Mouse (Mus musculus) urinary bladder, adult 18-20 months (tissue): Measurements from ENCODE around the gene Cdk19.

Source experiments
- DNase-seq, 2 experiments: peaks; one replicate each; pipeline ENCODE4 v3.0.0; 2022; ENCODE audit warnings: low spot score in 2 of 2, mixed read lengths in 2 of 2

Cdk19 gene

DNA sequence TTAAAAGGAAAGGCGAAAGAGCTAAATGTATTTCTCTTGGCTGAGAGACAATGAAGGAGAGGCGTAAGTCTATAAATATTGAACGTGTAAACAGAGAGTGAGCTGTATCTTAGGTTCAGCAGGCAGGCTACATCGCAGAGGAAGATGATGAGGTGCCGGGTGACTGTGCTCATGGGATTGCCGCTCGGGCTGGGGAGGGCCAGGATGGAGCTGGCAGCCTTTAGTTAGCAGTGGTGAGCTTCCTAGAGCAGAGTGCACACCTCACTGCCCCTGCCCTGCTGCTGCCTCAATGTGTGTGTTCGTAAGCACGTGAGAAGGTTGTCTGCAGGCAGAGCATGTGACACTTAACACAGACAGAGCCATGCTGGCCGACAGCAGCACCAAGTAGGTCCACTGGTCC, 101.4 kb downstream of the Cdk19 start:
- no peak for DNase-seq

DNA sequence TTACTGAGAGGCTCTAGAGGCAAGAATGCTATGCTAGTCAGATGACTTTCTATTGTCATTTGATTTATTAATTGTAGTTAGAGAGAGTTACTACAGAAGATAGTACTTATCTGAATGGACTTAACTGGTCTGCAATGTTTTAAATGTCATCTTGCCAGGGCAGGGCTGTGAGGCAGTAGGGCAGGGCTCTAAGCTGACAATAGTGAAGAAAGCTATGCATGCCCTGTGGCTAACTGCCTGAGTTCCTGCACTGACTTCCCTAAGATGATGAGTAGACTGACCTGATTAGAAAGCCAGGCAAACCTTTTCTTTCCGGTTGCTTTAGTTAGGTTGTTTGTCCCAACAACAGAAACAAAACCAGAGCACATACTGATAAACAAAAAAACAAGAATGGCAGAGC, 102.7 kb downstream of the Cdk19 start:
- DNase-seq, result no peak

DNA sequence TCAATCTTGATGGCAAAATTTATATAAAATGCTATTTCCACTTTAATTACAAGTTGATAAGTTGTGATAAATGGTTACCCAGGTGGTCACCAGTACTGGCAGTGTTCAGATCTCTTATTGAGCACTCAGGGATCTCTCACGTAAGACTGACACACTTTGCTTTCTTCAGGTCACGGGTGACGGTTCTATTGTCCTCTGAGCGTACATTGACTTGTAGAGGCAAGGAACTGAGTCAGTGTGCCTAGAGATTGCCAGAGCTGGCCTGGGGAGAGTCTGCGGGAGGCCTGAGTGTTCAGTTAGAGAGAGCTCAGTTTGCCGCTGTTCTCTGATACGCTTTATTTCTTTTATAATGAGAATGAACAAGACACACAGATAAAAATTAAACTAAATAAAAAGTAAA, 104.0 kb downstream of the Cdk19 start:
- no peak for DNase-seq

DNA sequence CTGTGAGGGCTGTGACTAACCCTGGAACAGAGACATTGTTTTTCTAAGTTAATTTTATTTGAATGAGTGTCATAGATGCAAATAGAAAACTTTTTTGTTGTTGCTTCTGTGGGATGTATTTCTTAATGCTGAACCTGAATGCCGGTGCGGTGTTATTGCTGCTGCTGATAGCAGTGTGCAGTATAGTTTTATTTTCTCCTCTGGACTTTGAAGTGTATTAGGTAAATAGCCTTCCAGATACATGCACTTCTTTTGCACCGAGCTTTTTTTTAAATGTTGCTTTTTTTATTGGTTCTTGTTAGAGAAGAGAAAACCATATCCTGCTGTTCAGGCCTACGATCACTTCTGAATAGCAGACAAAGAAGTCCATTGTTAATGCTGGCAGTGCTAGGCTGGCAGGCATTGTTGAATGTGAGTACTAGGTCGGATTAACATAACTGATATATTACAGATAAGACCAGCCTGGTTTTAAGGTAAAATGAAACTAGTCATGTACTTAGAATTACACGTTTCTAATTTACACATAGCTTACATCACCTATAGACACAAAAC, 104.5 kb downstream of the Cdk19 start:
- DNase-seq, result no peak

DNA sequence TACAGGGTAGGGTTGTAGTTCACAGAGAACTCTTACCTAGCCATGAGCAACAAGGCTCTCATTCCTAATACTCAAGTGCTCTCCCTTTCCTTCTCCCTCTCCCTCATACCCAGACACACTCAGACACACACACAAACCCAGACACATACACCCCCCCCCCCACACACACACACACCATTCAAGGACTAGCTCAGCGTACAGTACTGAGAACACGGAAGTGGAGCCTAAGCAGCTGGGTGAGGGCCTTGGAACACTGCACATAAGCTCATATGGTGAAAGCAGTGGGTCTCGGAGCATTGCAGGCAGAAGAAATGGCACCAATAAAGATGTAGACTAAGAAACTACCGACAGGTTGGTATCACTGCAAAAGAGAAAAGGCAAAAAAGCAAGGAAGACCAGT, 105.2 kb downstream of the Cdk19 start:
- no peak for DNase-seq

DNA sequence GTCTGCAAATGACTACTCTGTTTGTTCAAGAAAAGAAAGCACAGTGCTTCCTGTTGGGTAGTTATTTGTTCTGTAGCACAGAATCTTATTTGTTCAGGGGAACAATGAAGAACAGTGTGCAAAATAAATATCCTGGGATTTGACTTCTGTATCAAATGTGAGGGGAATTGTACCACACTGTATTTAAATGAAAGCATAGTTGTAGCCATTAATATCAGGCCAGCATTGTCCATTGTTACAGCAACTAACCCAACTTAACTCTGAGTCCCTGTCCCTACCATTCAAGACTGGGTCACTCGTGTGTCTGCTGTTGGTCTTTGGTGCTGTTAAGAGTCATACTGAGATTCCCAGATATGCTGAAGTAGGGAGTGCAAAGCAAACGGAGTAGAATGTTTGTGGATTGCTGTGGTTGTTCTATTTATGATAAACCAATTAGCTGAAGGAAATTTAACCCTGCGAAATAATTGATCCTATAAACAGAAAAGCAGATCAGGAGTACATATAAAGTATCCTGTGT, 106.8 kb downstream of the Cdk19 start:
- DNase-seq, result no peak

DNA sequence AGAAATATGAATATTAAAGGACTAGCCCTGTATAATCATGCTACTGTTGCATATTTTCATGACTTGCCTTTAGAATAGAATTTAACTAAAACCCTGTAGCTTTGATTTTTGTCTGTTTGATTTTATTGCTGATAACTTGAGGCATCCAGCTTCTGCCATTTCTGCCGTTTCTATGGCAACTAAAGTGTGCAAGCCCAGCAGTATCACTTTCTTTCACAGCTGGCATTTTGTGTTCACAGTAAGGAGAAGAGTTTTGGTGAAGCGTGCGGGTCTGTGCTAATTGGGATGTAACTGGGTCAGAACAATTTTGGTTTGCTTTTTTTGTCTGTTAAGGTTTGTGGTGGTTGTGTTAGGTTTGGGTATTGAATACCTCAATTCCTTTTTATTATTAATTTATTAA, 107.3 kb downstream of the Cdk19 start:
- DNase-seq, result no peak

DNA sequence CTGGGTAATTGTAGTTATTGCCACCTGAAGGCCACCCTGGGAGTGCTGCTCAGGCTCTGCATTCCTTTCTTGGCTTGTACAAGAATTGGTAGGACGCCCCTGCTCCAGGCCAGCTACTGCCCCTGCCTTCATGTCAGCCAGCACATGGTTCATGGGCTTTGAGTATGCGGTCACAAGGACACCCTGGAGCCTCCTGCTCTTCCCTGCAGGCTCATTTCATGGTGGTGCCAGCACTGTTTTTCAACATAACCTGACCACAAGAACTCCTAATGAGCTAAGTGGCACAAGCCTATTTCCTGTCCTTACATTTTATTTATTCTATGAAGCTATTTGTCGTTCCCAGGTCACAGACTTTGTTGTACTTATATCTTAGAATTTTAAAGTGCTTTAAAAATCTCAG, 107.9 kb downstream of the Cdk19 start:
- DNase-seq, result no peak

DNA sequence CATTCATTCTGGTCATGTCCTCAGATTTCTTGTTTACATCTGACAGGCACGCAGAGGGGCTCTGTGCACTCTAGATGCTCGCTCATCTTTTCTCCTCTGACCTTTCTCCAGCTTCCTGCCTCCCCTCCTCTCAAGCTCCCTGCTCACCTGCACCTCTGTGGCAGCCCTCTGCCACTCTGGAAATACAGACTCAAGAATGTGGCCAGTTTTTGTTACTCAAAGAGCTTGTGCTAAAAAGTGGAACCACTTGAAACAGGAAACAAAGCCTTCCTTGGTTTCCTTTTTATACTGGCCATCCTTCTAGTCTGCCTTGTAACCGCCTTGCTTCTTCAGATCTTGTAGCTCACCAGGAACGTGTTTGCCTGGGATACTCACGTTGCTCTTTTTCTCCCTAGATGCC, 108.6 kb downstream of the Cdk19 start:
- no peak for DNase-seq

DNA sequence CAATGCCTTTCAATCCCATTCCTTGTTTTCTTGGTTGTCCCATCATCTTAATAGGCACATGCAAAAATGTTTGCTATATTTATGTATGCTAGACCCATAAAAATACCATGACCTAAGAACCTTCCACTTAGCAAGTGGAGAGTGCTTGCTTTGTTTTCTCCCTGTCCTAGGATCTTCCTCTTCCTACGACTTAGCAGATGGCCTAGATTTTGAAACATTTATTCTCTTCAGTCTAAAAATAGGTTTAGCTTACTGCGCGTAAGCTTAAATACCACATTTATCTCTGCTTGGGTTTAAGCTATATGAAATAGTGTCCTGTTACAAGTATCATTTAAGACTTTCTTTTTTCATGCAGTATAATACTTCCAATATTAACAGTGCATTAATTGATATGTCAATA, 109.1 kb downstream of the Cdk19 start:
- DNase-seq, result no peak

DNA sequence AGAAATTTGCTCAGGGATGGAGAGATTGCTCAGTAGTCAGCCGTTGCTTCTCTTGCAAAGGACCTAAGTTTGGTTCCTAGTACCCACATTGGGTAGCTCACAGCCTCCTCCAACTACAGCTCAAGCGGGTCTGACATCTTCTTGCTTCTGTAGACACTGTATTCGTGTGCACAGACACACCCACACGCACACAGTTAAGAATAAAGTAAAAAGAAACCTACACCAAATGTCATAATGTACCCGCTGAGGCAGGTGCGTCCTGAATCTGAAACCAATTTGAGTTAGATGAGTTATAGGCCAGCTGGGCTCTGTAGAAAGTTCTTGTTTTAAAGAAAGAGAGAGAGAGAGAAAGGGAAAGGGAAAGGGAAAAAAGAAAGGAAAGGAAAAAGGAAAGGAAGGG, 110.2 kb downstream of the Cdk19 start:
- no peak for DNase-seq

DNA sequence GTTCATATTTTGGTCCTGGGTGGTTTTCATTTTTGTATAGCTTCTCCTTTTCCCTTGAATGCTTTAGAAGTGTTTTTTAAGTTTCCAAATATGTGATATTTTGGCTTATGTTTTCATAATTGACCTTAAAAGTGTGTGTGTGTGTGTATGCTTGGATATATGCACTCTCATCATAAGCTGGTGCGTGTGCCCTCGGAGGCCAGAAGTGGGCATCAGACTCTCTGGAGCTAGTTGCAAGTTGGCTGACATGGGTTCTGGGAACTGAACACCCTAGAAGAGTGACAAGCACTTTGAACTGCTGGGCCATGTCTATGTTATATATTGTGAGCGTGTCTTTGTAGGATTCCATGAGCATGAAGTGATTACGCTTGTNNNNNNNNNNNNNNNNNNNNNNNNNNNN, 110.8 kb downstream of the Cdk19 start:
- DNase-seq, result no peak

DNA sequence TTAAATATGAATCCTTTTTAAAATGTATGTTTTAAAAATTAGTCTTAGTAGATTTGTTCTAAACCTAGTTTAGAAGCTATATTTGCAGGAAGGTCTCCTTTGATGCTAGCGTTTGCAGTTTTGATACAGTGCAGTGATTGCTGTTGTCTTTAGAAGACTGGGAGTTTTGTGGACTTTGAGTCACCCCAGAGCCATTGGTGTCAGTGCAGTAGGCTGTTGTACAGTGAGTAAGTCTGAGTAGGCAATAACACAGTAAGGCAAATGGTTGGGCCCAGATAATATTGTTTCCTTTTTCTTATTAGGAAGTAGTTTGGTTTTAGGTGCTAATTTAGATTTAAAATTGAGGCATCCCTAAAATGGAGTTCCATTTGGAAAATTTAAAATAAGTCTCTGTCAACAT, 117.8 kb downstream of the Cdk19 start:
- DNase-seq, result no peak

DNA sequence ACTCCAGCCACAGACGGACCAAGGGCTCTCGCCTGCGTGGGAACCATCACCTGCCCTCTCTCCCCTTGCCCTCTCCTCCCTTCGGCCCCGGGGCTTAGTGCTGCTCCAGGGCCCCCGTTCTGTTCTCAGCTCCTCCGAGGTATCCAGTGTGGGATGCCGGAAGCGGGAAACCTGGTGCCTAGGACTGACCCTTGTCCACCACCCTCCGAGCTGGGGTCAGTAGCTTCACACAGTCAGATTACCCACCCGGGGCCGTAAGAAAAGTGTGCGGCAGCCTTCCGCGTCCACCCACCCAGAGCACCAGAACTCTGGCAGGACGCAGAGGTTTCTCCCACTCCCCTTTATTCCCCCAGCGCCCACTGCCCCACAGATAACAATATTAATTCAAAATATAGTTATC, 119.8 kb downstream of the Cdk19 start:
- no peak for DNase-seq

DNA sequence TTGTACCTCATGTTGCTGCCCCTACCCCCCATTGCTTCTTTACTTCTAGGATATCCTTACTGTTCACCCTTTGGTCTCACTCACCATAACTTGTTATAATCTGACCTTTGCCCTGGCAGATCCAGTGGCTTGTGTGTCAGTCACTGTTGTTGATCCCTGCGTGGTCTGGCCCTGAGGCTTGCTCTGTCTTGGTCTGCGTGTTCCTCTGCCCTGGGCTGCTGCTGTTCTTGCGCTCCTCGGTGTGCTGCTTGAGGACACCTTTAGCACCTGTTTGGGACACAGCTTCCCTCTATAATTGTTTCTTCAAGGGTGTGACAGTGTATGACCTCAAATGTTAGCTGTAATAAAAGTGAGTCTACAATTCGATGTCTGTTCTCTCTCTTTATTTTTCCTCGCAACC, 122.0 kb downstream of the Cdk19 start:
- no peak for DNase-seq

DNA sequence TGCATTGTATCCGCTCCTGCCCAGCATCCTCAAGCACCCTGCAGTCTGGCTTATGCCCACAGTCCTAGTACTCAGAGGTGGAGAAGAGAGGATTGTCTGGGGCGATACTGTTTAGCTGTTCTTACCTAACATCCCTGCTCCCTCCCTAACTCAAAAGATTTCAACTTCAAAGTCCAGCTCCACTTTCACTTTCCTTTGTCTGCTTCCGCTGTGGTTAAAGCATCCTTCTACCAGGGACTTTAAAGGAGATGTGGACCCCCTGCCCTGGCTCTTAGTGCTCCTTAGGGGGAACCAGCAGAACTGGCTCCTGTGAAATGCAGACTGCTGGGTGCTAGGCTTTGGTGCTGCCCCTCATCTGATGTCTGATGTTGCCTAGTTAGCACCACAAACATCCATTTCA, 122.9 kb downstream of the Cdk19 start:
- DNase-seq, result no peak

DNA sequence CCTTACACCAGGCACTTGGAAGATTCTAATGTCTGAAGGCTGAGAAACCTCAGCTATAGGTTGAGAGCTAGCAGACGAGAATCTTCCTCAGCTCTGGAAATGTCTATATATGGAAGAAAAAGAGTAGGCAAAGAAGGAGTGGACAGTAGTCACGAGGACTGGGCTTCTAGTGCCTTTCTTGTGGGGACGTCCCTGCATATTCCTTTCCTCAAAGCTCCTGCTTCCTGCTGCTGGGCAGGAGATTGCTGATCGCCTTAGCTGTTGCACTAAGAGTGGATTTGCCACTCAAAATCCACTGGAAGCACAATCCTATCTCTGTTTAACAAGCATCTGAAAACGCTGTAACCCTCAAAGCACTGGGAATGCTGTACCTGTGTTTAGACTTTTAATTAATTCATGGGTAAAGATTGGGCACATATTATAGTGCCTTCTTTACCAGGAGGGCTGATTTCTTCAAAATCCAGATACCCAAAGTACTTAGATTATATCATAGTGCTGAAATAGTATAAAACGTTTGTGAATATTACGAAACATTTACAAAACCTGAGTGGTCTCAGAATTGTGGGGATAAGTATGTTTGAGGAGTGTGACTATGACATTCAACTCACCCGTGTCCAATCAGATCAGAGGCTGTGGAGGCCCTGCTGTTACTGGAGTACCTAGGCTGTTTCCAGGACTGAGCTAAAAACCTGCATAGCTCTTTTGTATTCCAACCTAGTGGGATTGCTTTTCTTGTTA, 128.0 kb downstream of the Cdk19 start:
- no peak for DNase-seq

DNA sequence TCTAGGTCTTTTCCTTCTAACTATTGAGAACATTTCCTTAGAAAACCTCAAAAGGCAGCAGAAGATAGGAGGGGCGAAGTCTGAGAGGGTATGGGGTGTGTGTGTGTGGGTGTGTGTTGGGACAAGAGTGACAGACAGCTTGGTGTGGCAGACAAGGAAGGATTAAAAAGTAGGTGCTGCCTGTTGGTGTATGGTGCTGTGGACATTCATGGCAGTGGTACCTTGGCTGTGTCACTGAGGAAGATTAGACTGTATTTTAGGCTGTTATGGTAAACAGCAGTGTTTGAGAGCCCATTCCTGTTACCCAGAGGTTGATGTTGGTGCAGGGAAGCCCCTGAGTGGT, 128.5 kb downstream of the Cdk19 start:
- no peak for DNase-seq

DNA sequence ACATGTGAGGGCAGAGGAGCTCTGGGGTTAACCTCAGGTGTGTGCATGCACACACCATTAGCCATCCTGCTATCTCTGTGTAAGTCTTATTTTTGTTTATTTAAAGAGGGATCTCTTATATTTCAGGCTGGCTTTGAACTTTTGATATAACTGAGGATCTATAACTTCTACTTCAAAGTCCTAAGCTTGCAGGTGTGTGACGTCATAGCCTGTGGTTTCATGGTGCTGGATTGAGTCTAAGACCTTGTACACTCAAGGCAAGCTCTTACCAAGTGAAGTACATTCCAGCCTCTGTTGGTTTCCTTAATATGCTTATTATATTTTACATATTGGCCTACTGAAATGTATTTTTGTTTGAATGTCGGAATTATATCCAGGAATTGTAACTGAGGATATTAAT, 129.8 kb downstream of the Cdk19 start:
- no peak for DNase-seq

DNA sequence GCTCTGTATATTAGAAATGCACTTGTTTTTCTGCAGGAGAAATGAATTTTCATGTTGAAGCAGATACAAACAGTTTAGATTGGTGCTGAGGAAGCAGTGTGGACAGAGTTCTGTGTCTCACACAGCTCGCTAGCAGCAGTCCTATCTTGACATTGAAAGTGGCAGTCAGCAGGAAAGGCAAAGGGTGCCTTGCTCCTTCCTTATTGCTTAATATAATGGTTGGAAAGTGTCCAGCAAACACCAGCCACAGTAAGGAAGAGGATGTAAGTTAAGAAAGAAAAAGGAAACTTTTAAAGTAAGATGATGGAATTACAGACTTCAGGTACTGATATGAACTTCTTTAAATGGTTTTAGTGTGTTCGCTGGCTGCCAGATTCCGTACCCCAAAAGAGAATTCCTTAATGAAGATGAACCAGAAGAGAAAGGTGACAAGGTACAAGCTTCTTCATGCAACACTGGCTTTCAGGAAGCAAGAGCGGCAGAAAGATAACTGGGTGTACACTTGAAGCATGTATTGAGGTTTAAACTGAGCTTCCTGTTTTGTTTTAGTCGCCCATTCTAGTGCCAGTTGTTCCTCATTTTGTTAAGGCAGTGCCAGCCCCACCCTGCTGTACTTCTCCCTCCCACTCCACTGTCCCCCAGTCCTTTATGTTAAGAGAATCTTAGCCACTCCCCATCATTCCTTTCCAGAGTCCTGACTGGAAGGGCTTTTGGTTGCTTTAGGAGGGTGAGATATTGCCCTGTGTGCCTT, 137.3 kb downstream of the Cdk19 start:
- no peak for DNase-seq

DNA sequence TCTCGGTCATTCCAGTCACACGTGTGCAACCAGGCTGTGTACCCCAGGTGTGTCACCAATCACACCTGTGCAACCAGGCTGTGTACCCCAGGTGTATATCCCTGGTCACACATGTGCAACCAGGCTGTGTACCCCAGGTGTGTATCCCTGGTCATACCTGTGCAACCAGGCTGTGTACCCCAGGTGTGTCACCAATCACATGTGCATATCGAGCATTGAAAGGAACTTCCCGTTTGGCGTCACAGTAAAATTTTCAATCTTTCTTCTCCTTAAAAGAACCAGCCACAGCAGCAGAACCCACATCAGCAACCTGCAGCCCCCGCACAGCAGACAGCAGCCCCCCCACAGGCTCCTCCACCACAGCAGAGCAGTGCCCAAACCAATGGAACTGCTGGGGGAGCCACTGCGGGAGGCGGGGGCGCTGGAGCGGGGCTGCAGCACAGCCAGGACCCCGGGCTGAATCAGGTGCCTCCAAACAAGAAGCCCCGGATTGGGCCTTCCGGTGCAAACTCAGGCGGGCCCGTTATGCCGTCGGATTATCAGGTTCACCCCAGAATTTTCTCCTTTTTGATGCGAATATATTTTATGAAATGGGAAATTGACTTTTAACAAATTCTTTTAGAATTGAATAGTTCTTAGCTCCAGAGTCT, 138.2 kb downstream of the Cdk19 start:
- DNase-seq, result no peak

DNA sequence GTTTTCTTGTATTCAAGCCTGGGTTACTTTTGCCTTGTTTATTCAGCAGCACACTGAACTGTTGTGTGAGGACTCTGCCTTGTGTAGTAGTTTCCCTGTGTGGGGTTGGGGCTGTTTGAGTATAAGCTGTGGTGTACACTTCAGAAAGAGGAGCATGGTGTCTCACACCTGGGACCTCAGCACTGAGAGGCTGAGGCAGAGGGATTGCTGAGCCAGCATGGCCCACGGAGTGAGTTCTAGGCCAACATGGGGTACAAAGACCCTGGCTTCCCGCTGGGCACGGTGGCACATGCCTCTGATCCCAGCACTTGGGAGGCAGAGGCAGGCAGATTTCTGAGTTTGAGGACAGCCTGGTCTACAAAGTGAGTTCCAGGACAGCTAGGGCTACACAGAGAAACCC, 139.3 kb downstream of the Cdk19 start:
- DNase-seq, result no peak

DNA sequence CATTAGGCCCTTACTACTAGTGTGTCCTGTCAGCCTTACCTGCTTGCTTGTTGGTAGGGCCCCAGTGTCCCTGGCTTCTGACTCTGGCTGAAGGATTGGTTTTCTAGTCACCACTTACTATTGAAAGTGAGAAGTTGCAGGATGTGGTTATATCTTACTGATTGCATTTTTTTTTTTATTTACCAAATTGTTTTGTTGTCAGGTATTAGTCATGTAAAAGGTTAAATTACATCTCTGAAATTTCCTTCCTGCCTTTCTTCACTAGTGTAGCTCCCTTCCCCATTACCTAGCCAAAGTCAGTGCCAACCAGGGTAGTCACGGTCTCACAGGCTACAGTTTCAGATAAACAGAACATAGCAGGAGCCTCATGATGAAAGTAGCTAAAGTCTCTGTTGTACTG, 139.9 kb downstream of the Cdk19 start:
- no peak for DNase-seq
